Mouse (Mus musculus): ENCODE measurements around the gene Srgap2.

Srgap2 gene

GRCm38 (mm10) chr1:131511131-131511530 lies 16.0 kb downstream of the Srgap2 start:
- no peak for DNase-seq (ENCODE audit: low read depth, low spot score)
- Histone ChIP-seq H3K36me3 (ENCODE audit: control insufficient read depth, insufficient read depth, low read length, poor library complexity, severe bottlenecking) (no peaks in the 10 kb centered on the region), H3K27me3 (ENCODE audit: control insufficient read depth, insufficient read depth, low read length, poor library complexity, severe bottlenecking) (no peaks in the 10 kb centered on the region)

DNA sequence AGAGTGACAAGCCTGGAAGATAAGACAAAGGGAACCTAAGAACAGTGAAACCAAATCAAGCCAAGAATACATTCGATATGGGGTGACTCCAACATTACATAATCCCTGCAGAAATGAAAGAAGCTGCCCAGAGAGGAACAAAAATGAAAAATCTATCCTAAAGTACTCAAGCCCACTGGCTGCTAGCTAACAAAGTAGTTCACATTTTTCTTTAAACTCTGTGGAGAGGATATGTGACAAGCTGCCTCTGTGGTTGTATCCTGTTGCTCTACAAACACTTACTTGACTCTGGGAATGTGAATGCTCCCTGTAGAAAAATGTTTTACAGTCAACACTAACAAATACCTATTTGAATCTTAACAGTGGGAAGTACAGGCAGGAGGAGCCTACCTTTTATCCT lies 25.5 kb downstream of the Srgap2 start:
- Histone ChIP-seq H3K36me3 (ENCODE audit: control insufficient read depth, insufficient read depth, low read length, poor library complexity, severe bottlenecking) (no peaks in the 10 kb centered on the region), H3K27me3 (ENCODE audit: control insufficient read depth, insufficient read depth, low read length, poor library complexity, severe bottlenecking) (no peaks in the 10 kb centered on the region)
- no peak for DNase-seq (ENCODE audit: low read depth, low spot score)

- no peak for DNase-seq (ENCODE audit: low read depth, low spot score)
- Histone ChIP-seq H3K36me3 (ENCODE audit: control insufficient read depth, insufficient read depth, low read length, poor library complexity, severe bottlenecking) (no peaks in the 10 kb centered on the region), H3K27me3 (ENCODE audit: control insufficient read depth, insufficient read depth, low read length, poor library complexity, severe bottlenecking) (no peaks in the 10 kb centered on the region)
Measured at GRCm38 (mm10) chr1:131498231-131498630, 28.9 kb downstream of the Srgap2 start.

GRCm38 (mm10) chr1:131493966-131494898 lies 32.9 kb downstream of the Srgap2 start:
- no peak for DNase-seq (ENCODE audit: low read depth, low spot score)
- no peaks in the 10 kb centered on the region for H3K36me3 ChIP-seq (ENCODE audit: control insufficient read depth, insufficient read depth, low read length, poor library complexity, severe bottlenecking)
- H3K27me3 ChIP-seq (ENCODE audit: control insufficient read depth, insufficient read depth, low read length, poor library complexity, severe bottlenecking), result no peaks in the 10 kb centered on the region

DNA sequence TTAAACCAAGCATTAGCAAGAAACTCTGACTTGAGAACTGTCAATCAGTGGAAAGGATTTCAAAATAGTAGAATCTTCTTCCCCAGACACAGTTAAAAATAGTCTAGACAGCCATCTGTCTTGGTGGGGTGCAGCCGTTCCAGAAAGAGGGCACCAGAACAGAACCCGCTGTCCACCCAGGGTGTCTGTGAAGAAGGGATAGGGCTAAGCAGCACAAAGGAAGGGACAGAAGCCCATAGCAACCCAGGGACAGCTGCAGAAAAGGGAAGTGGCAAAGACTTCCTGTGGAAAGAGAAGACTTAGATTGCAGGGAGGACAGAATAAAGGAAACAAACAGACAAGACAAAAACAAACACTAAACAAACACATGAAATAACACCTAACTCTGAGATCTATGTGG lies 34.8 kb downstream of the Srgap2 start:
- DNase-seq (ENCODE audit: low read depth, low spot score), result peak; percentile 48
- Histone ChIP-seq H3K36me3 (ENCODE audit: control insufficient read depth, insufficient read depth, low read length, poor library complexity, severe bottlenecking) (no peaks in the 10 kb centered on the region), H3K27me3 (ENCODE audit: control insufficient read depth, insufficient read depth, low read length, poor library complexity, severe bottlenecking) (no peaks in the 10 kb centered on the region)

GRCm38 (mm10) chr1:131491579-131491978 lies 35.6 kb downstream of the Srgap2 start:
- DNase-seq (ENCODE audit: low read depth, low spot score), result no peak
- H3K27me3 ChIP-seq (ENCODE audit: control insufficient read depth, insufficient read depth, low read length, poor library complexity, severe bottlenecking), result no peaks in the 10 kb centered on the region
- no peaks in the 10 kb centered on the region for H3K36me3 ChIP-seq (ENCODE audit: control insufficient read depth, insufficient read depth, low read length, poor library complexity, severe bottlenecking)

DNA sequence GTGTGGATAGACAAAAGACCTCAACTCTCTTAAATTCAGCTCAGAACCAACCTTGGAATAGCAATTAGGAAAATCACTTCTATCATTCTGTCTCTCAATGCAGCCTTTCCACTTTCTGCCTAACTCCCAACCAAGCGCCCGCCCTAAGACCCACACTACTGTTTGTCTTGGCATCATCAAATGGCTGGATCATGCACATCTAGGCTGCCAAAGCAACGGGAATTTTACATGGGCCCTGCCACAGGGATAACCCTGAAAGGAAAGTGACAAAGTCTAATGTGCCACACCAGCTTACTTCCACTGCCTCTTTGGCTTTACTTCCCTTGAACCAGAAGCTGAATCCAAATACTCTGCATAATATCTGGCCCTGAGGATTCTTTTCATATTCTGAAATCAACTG lies 37.8 kb downstream of the Srgap2 start:
- H3K27me3 ChIP-seq (ENCODE audit: control insufficient read depth, insufficient read depth, low read length, poor library complexity, severe bottlenecking), result no peaks in the 10 kb centered on the region
- no peak for DNase-seq (ENCODE audit: low read depth, low spot score)
- no peaks in the 10 kb centered on the region for H3K36me3 ChIP-seq (ENCODE audit: control insufficient read depth, insufficient read depth, low read length, poor library complexity, severe bottlenecking)

- H3K27me3 ChIP-seq (ENCODE audit: control insufficient read depth, insufficient read depth, low read length, poor library complexity, severe bottlenecking), result no peaks in the 10 kb centered on the region
- no peak for DNase-seq (ENCODE audit: low read depth, low spot score)
Measured at GRCm38 (mm10) chr1:131486094-131486850, 40.9 kb downstream of the Srgap2 start.

GRCm38 (mm10) chr1:131482242-131482641 lies 44.9 kb downstream of the Srgap2 start:
- DNase-seq (ENCODE audit: low read depth, low spot score), result no peak
- H3K36me3 ChIP-seq (ENCODE audit: control insufficient read depth, insufficient read depth, low read length, poor library complexity, severe bottlenecking), result no peaks in the 10 kb centered on the region
- no peaks in the 10 kb centered on the region for H3K27me3 ChIP-seq (ENCODE audit: control insufficient read depth, insufficient read depth, low read length, poor library complexity, severe bottlenecking)

More at GRCm38 (mm10) chr1:131486094-131486850, 40.9 kb downstream of the Srgap2 start:
- no peaks in the 10 kb centered on the region for H3K36me3 ChIP-seq (ENCODE audit: control insufficient read depth, insufficient read depth, low read length, poor library complexity, severe bottlenecking)

GRCm38 (mm10) chr1:131481391-131481790 lies 45.8 kb downstream of the Srgap2 start:
- H3K27me3 ChIP-seq (ENCODE audit: control insufficient read depth, insufficient read depth, low read length, poor library complexity, severe bottlenecking), result no peaks in the 10 kb centered on the region
- H3K36me3 ChIP-seq (ENCODE audit: control insufficient read depth, insufficient read depth, low read length, poor library complexity, severe bottlenecking), result no peaks in the 10 kb centered on the region
- DNase-seq (ENCODE audit: low read depth, low spot score), result peak; percentile 52

DNA sequence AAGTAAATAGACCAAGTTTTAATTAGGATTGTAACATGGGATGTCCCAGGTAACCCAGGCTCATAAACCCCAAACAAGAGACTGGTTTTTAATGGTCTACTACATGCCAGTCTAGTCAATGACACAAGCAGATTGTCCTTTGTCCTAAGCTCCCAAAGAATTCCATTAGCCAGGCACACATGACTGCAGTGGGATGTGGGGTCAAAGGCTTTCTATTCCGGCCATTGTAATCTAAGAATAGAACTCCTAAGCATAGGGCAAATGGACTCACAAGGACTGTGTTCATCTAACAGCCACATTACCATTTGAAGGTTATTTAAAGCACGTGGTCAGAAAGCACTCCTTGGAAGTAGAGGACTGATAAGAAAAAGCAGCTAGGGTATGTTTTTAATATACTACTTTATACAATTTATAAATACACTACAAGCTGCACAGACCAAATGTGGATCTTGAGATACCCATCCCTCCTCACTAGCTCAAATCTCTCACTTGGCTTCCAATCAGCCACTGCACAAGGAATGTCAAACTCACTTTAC lies 48.3 kb downstream of the Srgap2 start:
- Histone ChIP-seq H3K36me3 (ENCODE audit: control insufficient read depth, insufficient read depth, low read length, poor library complexity, severe bottlenecking) (no peaks in the 10 kb centered on the region), H3K27me3 (ENCODE audit: control insufficient read depth, insufficient read depth, low read length, poor library complexity, severe bottlenecking) (no peaks in the 10 kb centered on the region)
- DNase-seq (ENCODE audit: low read depth, low spot score), result no peak

DNA sequence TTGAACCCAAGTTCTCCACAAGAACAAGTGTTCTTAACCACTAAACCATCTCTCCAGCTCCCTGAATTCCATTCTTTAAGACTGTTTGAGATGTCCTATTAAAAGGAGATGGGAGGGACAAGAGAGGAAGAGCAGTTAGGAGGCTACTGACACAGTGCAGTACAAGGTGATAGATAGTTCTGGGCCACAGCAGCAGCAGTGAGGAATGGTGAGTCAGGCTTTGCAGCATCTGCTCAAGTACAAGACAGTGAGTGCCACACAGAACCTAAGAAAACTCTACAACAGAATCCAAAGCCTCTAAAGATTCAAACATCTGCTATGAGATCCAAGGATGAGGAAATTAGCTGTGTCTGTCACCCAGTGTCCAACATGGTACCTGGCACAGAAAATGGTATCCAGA lies 51.8 kb downstream of the Srgap2 start:
- no peaks in the 10 kb centered on the region for H3K27me3 ChIP-seq (ENCODE audit: control insufficient read depth, insufficient read depth, low read length, poor library complexity, severe bottlenecking)
- DNase-seq (ENCODE audit: low read depth, low spot score), result no peak
- H3K36me3 ChIP-seq (ENCODE audit: control insufficient read depth, insufficient read depth, low read length, poor library complexity, severe bottlenecking), result no peaks in the 10 kb centered on the region; the same call in 1 of the 2 replicates

- DNase-seq (ENCODE audit: low read depth, low spot score), result peak; percentile 44
Measured at GRCm38 (mm10) chr1:131473631-131474118, 53.5 kb downstream of the Srgap2 start.

DNA sequence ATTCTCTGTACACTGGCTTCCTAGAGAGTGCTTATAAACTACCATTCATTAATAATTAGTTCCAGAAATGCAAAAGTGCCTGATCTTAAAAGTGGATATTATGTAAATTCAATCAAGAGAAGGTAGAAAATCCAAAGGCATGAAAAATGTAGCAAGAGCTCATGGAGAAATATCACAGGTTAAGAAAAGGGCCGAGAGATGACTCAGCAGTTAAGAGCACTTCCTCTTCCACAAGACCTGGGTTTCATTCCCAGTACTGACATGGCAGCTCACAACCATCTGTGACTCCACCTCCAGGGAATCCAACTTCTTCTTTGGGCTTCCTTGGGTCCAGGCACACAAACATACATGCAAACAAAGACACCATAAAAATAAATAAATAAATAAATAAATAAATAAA lies 56.6 kb downstream of the Srgap2 start:
- H3K27me3 ChIP-seq (ENCODE audit: control insufficient read depth, insufficient read depth, low read length, poor library complexity, severe bottlenecking), result no peaks in the 10 kb centered on the region
- peak; percentile 20 for DNase-seq (ENCODE audit: low read depth, low spot score)
- no peaks in the 10 kb centered on the region; the same call in 1 of the 2 replicates for H3K36me3 ChIP-seq (ENCODE audit: control insufficient read depth, insufficient read depth, low read length, poor library complexity, severe bottlenecking)

More at GRCm38 (mm10) chr1:131473631-131474118, 53.5 kb downstream of the Srgap2 start:
- Histone ChIP-seq H3K36me3 (ENCODE audit: control insufficient read depth, insufficient read depth, low read length, poor library complexity, severe bottlenecking) (no peaks in the 10 kb centered on the region; the same call in 1 of the 2 replicates), H3K27me3 (ENCODE audit: control insufficient read depth, insufficient read depth, low read length, poor library complexity, severe bottlenecking) (no peaks in the 10 kb centered on the region)

Measured in splenic B cell, adult 2 months (primary cell).